Mouse (Mus musculus): ENCODE measurements around the gene Def6. TPM values are rescaled to one million over a fixed set of nuclear protein-coding genes. Genes with fewer than 3 reads are reported as not detected.

Gene Def6
- polyA plus RNA-seq, 1 experiment, result 69.7 TPM

GRCm38 (mm10) chr17:28176775-28177539 lies 30.6 kb upstream of the Def6 start, which contains the start of gene Zfp523:
TSS of gene Zfp523 (plus strand) at chr17:28177129.
- Histone ChIP-seq H3K27ac (ENCODE audit: insufficient read depth, low read length) (peak within 1 kb of the TSS; percentile 42; the same call in 1 of the 2 replicates), H3K27me3 (ENCODE audit: control insufficient read depth, insufficient read depth, low read length) (no peaks in the 10 kb centered on the region), H3K4me1 (ENCODE audit: control insufficient read depth, insufficient read depth, insufficient read length) (no peaks in the 10 kb centered on the region; the same call in none of the 2 replicates), H3K36me3 (ENCODE audit: control insufficient read depth, insufficient read depth, low read length) (no peaks in the 10 kb centered on the region), H3K4me3 (ENCODE audit: extremely low read depth, insufficient read depth, insufficient read length) (peak within 1 kb of the TSS; percentile 75)
- peak; percentile 71 to 79 for DNase-seq (ENCODE audit: low read depth in 1 of 2, low spot score in 2 of 2)
- WGBS, result under 1% methylated on average over 78 of the region's 82 CpGs
- no peak for TF ChIP-seq CTCF (IDR thresholded peaks at IDR 0.05; ENCODE audit: extremely low read depth, insufficient read depth, insufficient read length, insufficient replicate concordance)
- no peak for TF ChIP-seq POLR2A (IDR thresholded peaks at IDR 0.05; ENCODE audit: low read depth, low read length)

GRCm38 (mm10) chr17:28177540-28178046 lies 30.0 kb upstream of the Def6 start:
- no peak for DNase-seq (ENCODE audit: low read depth in 1 of 2, low spot score in 2 of 2)
- Histone ChIP-seq H3K4me1 (ENCODE audit: control insufficient read depth, insufficient read depth, insufficient read length) (no peaks in the 10 kb centered on the region; the same call in none of the 2 replicates), H3K27me3 (ENCODE audit: control insufficient read depth, insufficient read depth, low read length) (no peaks in the 10 kb centered on the region), H3K27ac (ENCODE audit: insufficient read depth, low read length) (peak overlapping the region; percentile 42; the same call in 1 of the 2 replicates), H3K4me3 (ENCODE audit: extremely low read depth, insufficient read depth, insufficient read length) (peak overlapping the region; percentile 75), H3K36me3 (ENCODE audit: control insufficient read depth, insufficient read depth, low read length) (no peaks in the 10 kb centered on the region)
- no peak for TF ChIP-seq POLR2A (IDR thresholded peaks at IDR 0.05; ENCODE audit: low read depth, low read length)
- TF ChIP-seq CTCF (IDR thresholded peaks at IDR 0.05; ENCODE audit: extremely low read depth, insufficient read depth, insufficient read length, insufficient replicate concordance), result no peak
- WGBS, result 4% methylated on average over 20 of the region's 22 CpGs

GRCm38 (mm10) chr17:28180331-28180730 lies 27.2 kb upstream of the Def6 start:
- Histone ChIP-seq H3K4me1 (ENCODE audit: control insufficient read depth, insufficient read depth, insufficient read length) (peaks cover 2% of the 10 kb centered on the region), H3K27ac (ENCODE audit: insufficient read depth, low read length) (no peak overlapping the region), H3K4me3 (ENCODE audit: extremely low read depth, insufficient read depth, insufficient read length) (no peak overlapping the region), H3K27me3 (ENCODE audit: control insufficient read depth, insufficient read depth, low read length) (no peaks in the 10 kb centered on the region), H3K36me3 (ENCODE audit: control insufficient read depth, insufficient read depth, low read length) (no peaks in the 10 kb centered on the region)
- DNase-seq (ENCODE audit: low read depth in 1 of 2, low spot score in 2 of 2), result no peak
- TF ChIP-seq POLR2A (IDR thresholded peaks at IDR 0.05; ENCODE audit: low read depth, low read length) (no peak), CTCF (IDR thresholded peaks at IDR 0.05; ENCODE audit: extremely low read depth, insufficient read depth, insufficient read length, insufficient replicate concordance) (no peak)
- WGBS, result 74% methylated on average over 4 of the region's 4 CpGs

GRCm38 (mm10) chr17:28180783-28181544 lies 26.6 kb upstream of the Def6 start:
- Histone ChIP-seq H3K4me3 (ENCODE audit: extremely low read depth, insufficient read depth, insufficient read length) (no peak overlapping the region), H3K27me3 (ENCODE audit: control insufficient read depth, insufficient read depth, low read length) (no peaks in the 10 kb centered on the region), H3K36me3 (ENCODE audit: control insufficient read depth, insufficient read depth, low read length) (no peaks in the 10 kb centered on the region), H3K4me1 (ENCODE audit: control insufficient read depth, insufficient read depth, insufficient read length) (peaks cover 2% of the 10 kb centered on the region), H3K27ac (ENCODE audit: insufficient read depth, low read length) (no peak overlapping the region)
- TF ChIP-seq POLR2A (IDR thresholded peaks at IDR 0.05; ENCODE audit: low read depth, low read length) (no peak), CTCF (IDR thresholded peaks at IDR 0.05; ENCODE audit: extremely low read depth, insufficient read depth, insufficient read length, insufficient replicate concordance) (no peak)
- 77% methylated on average over 15 of the region's 15 CpGs for WGBS
- no peak for DNase-seq (ENCODE audit: low read depth in 1 of 2, low spot score in 2 of 2)

- Histone ChIP-seq H3K4me1 (ENCODE audit: control insufficient read depth, insufficient read depth, insufficient read length) (peaks cover 2% of the 10 kb centered on the region; the same call in 1 of the 2 replicates), H3K36me3 (ENCODE audit: control insufficient read depth, insufficient read depth, low read length) (no peaks in the 10 kb centered on the region), H3K27ac (ENCODE audit: insufficient read depth, low read length) (no peak overlapping the region), H3K4me3 (ENCODE audit: extremely low read depth, insufficient read depth, insufficient read length) (no peak overlapping the region), H3K27me3 (ENCODE audit: control insufficient read depth, insufficient read depth, low read length) (no peaks in the 10 kb centered on the region)
- no peak for TF ChIP-seq POLR2A (IDR thresholded peaks at IDR 0.05; ENCODE audit: low read depth, low read length)
- no peak for TF ChIP-seq CTCF (IDR thresholded peaks at IDR 0.05; ENCODE audit: extremely low read depth, insufficient read depth, insufficient read length, insufficient replicate concordance)
- 54% methylated on average over 7 of the region's 7 CpGs for whole genome bisulfite sequencing
- no peak for DNase-seq (ENCODE audit: low read depth in 1 of 2, low spot score in 2 of 2)
Measured at GRCm38 (mm10) chr17:28184971-28185638, 22.5 kb upstream of the Def6 start.

- Histone ChIP-seq H3K4me3 (ENCODE audit: extremely low read depth, insufficient read depth, insufficient read length) (no peak overlapping the region), H3K27me3 (ENCODE audit: control insufficient read depth, insufficient read depth, low read length) (no peaks in the 10 kb centered on the region), H3K4me1 (ENCODE audit: control insufficient read depth, insufficient read depth, insufficient read length) (peaks cover 2% of the 10 kb centered on the region; the same call in 1 of the 2 replicates), H3K27ac (ENCODE audit: insufficient read depth, low read length) (no peak overlapping the region), H3K36me3 (ENCODE audit: control insufficient read depth, insufficient read depth, low read length) (no peaks in the 10 kb centered on the region)
- TF ChIP-seq CTCF (IDR thresholded peaks at IDR 0.05; ENCODE audit: extremely low read depth, insufficient read depth, insufficient read length, insufficient replicate concordance), result no peak
- TF ChIP-seq POLR2A (IDR thresholded peaks at IDR 0.05; ENCODE audit: low read depth, low read length), result no peak
- WGBS, result 92% methylated on average over 5 of the region's 5 CpGs
- no peak for DNase-seq (ENCODE audit: low read depth in 1 of 2, low spot score in 2 of 2)
Measured at GRCm38 (mm10) chr17:28188313-28188712, 19.3 kb upstream of the Def6 start.
